Mouse (Mus musculus) thymus, postnatal 4 days (tissue): ENCODE data around the gene Il17rb.
A peak's percentile ranks its signal among the peaks of the same experiment; 100 is the strongest.

ENCODE experiments used
- DNase-seq: peaks from one replicate; pipeline ENCODE4 v3.0.0; 2021

The Il17rb gene

DNA sequence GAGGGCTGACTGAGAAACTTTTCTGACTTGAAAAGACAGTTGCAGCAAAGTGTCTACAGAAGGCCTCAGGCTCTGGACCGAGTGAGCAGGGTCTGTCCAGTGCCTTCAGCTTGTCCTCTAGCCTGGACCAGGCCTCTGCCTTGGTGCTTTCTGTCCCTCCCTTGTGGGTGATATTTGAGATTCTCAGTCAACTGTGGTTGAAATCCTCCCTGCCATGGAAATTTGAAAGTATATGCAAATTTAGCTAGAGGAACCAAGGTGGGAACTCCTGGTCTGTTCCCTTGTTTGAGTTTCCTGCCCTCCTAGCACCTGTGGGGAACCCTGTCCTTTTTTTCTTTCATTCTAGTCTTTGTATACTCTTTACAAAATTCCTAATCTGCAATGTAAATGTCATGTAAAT lies 6.3 kb upstream of the Il17rb start:
- DNase-seq: no peak

DNA sequence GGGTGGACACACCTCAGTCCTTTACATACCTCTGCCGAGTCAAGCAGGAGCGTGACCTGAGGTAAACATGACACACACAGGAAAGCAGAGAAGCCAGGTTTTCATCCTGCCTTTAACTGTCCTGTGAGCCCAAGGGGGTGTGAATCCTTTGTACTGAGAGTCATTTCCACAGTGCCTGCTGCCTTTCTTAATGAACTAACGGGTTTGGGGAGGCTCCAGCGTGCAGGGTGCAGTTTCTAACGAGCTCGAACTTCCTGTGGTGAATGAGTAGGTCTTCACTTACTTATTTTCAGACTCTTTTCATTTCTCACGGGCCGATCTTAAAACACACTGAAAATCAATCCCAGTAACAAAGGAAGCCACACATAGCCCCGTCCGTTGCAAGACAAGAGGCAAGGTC lies 5.8 kb upstream of the Il17rb start:
- DNase-seq: peak; percentile 51

DNA sequence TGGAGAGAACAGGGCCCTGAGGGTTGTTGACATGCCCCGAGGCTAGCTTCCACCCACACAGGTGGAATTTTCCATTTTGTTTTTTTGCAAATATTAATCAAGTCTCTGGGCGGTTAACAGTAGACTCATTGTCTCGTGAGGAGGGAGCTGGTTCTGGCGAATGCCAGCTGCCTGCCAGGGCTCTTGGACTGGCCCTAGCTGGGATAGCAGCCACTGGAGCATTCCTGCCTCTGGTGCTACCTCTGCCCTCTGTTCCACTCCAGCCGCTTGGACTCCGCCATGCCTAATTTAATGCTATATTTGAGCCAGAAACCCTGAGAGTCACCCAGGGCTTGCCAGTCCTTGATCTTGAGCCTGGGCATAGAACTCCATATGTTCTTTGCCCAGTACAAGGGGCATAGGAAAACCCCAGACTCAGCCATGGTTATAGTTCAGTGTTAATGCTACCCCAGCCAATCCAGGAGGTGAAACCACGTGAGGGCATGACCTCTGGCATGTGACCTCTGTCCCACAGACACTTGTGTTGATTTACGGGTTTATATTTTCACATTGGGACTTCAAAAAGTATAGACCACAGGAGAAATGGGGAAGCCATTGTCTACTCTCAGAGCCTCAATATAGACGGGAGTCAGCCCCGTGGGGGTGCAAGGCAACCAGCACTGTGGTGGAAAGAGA lies 3.3 kb upstream of the Il17rb start:
- DNase-seq: no peak

DNA sequence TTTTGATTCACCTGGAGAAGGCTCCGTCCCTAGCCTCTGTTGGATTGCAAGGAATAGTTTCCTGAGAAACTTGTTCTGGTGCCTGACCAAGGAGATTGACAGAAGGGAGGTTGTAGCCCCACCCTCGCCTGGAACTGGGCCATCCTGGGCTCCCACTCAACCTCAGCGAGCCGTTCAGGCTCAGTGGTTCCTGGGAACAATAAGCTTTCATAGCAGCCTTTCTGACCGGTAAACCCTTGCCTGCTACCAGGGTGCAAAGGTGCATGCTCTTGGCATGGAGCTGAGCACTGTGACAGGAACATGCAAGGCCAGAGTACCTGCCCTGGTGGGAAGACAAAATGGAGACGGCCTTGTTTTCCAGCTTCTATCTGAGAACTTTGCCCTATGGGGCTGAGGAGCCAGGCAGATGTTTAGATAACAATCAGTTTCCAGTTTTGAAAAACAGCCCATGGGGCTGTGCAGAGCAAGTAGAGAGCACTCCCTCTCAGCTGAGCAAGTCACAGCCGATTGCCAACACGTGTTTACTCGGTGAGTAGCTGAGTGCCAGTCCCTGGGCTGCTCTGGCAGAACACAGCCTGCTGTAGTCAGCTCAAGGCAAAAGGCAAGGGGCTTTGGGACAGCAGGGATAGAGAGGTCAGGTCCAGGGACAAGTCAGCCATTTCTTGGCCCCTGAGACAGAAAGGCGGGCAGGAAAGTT lies 1.3 kb upstream of the Il17rb start:
- peak; percentile 66 for DNase-seq

- DNase-seq: no peak
These were observed 9.3 kb downstream of the Il17rb start for GRCm38 (mm10) chr14:29999475-29999811.

- DNase-seq: no peak
These were observed 9.8 kb downstream of the Il17rb start for GRCm38 (mm10) chr14:29998747-29999474.

- DNase-seq: no peak
These were observed 11.4 kb downstream of the Il17rb start for GRCm38 (mm10) chr14:29997345-29997744.

GRCm38 (mm10) chr14:29996000-29996751 lies 12.5 kb downstream of the Il17rb start:
- no peak for DNase-seq

DNA sequence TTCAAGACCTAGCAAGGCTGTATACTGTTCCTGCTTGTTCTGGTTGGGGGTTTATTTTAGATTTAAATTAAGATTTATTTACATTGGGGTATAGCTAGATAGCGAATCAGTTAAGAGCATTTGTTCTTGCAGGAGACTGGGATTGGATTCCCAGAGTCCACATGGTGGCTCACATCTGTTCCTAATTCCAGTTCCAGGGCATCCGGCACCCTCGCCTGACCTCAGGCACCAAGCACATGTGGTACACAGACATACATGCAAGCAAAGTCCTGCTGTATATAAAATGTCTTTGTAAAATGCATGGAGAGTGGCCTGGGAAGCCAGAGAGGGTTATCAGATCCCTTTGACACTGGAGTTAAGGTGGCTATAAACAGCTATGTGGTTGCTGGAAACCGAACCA lies 13.7 kb downstream of the Il17rb start:
- no peak for DNase-seq

GRCm38 (mm10) chr14:29988337-29988736 lies 20.4 kb downstream of the Il17rb start:
- no peak for DNase-seq

GRCm38 (mm10) chr14:29987739-29988138 lies 21.0 kb downstream of the Il17rb start:
- no peak for DNase-seq

DNA sequence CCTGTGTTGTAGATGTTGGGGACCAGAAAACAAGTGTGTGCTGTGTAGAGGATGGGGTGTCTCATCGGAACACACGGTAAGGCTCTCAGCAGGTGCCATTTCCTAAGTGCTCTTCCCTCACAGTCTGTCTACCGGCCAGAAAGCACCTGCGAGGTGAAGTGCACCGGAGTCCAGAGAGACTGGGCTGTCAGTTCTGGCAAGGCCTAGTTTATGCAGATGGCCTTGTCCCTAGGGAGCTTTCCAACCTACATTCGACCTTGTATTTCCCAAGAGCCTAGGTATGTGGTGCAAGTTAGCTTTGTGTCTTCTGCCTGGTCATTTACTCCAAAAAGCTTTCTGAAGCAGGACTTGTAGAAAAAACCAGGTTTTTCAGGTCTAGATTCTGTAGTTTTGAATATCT lies 21.4 kb downstream of the Il17rb start:
- no peak for DNase-seq

DNA sequence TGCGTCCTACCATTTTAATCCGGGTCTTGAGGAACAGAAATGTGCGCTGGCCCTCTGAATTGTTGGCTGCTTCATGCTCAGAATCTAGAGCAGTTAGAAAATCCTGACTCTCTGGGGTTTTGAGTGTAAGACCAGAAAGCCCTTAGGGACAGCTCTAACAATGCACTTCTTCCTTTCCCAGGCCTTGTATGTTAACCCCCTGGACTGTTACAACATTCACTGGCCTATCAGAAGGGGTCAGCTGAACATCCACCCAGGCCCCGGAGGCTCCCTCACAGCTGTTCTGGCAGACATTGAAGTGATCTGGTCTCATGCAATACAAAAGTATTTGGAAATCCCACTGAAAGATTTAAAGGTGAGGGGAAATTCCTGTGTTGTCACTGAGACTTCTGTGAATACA lies 22.6 kb downstream of the Il17rb start:
- DNase-seq: no peak

DNA sequence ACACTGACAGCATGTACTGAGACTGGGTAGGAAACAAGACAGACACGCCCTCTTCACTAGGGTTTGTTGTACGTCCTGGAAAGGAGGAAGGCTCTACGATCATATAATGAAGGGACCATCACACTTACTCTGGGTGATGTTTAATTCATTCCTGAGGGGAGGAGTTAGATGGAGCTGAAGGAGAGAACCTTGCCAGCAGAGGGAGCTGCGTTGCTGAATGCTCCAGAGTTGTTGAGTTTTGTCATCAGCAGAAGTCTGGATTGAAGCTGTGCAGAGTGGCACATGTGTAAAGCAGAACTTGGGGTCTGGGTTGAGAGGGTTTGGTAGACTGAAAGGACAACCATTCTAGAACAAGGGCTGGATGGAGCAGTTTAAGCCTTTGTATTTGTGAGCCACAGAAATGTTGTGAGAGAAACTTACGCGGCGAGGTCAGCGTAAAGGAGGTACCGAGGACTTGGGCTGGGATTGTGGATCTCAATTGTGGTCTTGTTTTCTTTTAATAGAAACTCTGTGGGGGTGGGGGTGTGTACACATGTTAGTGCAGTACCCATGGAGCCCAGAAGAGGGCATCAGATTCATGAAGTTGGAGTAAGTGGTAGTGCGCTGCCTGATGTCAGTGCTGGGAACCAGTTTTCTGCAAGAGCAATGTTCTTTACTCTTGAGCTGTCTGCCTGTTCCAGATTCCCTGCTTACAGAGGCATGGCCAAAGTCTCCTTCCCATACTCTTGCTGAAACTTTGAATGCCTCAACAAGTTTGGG lies 28.1 kb downstream of the Il17rb start:
- peak; percentile 79 for DNase-seq

GRCm38 (mm10) chr14:29978254-29979204 lies 30.2 kb downstream of the Il17rb start, which contains the start of gene Actr8:
Actr8 (plus strand) TSS chr14:29978337.
- peak; percentile 94 for DNase-seq

DNA sequence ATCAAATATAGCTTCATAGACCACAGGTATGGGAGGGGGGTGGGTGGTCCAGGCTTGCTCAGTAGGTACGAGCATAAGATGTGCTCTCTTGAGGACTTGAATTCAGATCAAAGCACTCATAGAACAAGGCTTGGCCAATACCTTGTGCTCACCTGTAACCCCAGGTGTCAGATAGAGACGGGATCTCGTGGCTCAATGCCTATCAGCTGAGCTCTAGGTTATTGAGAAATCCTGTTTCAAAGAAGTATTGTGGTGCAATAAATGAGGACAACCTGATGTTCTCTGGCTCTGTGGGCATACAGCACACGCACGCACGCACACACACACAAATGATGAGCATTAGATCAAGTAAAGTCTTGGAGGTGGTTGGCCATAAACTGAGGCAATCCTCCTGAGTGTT lies 31.8 kb downstream of the Il17rb start:
- DNase-seq: peak; percentile 4

DNA sequence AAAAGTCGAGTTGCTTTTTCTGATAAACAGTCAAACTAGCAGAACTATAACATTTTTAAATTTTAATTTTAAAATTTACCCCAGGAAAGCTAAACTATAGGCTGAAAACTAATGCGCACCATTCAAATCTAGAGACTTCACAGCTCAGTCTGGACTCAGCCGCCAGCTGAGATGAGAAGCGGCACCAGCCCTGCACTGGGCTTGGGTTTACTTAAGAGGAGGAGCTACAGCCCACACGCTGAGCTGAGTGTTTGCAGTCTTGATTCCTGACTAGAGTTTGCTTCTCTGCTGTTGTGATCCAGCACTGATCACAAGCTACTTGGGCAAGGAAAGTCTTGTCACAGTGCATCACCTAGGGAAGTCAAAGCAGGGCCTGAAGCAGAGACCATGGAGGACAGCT lies 36.7 kb downstream of the Il17rb start:
- no peak for DNase-seq

GRCm38 (mm10) chr14:29971446-29971845 lies 37.2 kb downstream of the Il17rb start:
- DNase-seq: no peak

DNA sequence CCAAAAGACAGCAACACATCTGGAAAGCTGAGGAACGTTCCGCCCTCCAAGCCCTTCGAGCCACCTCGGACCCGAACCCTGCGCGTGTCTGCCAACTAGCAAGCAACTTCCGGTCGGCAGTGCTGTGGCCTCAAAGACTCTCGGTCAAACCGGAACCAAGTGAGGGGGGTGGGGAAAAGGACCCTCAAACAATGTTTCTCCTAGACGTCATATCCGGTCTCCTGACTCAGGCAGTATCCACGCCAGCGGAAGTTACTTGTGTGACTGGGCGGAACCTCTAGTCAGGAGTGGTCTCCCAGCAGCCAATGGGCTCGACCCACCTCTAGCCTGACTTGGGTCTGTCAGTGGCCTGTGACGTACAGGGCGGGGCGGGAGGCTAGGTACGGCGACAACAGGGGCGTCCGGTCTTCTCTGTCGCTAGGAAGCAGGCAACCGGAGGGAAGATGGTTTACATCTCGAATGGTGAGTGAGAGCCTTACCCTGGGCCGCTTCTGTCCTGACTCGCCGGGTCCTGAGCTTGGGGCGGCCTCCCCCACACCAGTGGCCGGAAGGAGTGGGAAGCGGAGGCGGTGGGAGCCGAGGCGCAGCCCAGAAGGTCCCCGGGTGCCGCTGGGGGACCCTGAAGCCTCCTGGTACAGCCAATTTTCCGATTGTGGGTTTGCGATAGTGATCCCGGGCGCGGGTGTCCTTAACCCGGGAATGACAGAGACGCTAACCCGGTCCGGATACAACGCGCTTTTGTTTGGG lies 40.4 kb downstream of the Il17rb start, which contains the start of gene Selenok:
TSS of gene Selenok (plus strand) at position 234 of the 747 bp plus-strand sequence.
- DNase-seq: peak; percentile 92

- DNase-seq: no peak
These were observed 41.1 kb downstream of the Il17rb start for GRCm38 (mm10) chr14:29967611-29968010.
